Mouse (Mus musculus): Measurements from ENCODE around the gene Rasal2. TPM values are rescaled to one million over a fixed set of nuclear protein-coding genes. Genes with fewer than 3 reads are reported as not detected.

Rasal2 gene
- polyA plus RNA-seq, 1 experiment = 0.10 TPM

DNA sequence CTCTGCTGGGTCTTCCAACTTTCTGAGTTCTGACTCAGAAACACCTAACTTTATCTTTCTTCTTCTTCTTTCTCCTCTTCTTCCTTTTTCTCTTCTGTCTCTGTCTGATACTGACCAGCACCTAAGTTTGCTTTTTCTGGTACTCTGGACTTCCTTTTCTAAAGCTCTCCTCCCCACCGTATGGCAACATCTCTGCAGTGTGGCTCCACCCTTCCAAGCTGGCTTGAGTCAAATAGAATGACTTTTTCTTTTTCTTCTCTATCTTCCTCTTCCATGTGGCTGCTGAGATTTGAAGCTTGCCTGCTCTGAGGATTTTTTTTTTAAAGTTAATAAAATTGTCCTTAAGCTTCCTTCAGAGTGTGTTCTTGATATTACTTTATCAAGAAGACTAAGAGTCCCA, 115.3 kb downstream of the Rasal2 start:
- peaks cover 4% of the 10 kb centered on the region for H3K9me3 ChIP-seq
- TF ChIP-seq FLI1 (IDR thresholded peaks at IDR 0.05; ENCODE audit: low read length) = no peak
- no peak for TF ChIP-seq GATA1 (IDR thresholded peaks at IDR 0.05; ENCODE audit: borderline replicate concordance, low read length)

DNA sequence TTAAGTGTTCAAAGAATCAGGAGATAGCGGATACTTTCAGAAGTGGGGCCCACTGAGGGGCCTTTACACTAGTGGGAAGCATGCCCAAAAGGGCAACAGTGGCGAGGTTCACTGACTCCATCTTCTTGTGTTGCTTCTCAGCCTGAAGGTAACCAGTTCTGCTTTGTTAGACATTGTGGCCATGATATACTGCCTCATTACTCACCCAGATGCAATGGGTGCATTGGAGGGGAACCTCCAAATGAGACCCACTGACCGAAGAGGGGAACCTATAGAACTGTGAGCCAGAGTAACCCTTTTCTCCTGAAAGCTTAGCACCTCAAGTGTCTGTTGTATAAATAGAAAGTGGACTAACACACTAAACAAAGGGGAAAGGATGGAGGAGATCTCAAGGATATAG, 116.5 kb downstream of the Rasal2 start:
- no peak overlapping the region for H3K4me3 ChIP-seq (replicated peaks)
- no peaks in the 10 kb centered on the region for H3K27me3 ChIP-seq (replicated peaks)
- peaks cover 4% of the 10 kb centered on the region for H3K9me3 ChIP-seq
- TF ChIP-seq FLI1 (IDR thresholded peaks at IDR 0.05; ENCODE audit: low read length) (no peak), GATA1 (IDR thresholded peaks at IDR 0.05; ENCODE audit: borderline replicate concordance, low read length) (no peak)
- no peaks in the 10 kb centered on the region for H3K36me3 ChIP-seq (replicated peaks; ENCODE audit: low read length)
- H3K4me1 ChIP-seq = no peaks in the 10 kb centered on the region

More for the DNA sequence above, 115.3 kb downstream of the Rasal2 start:
- no peaks in the 10 kb centered on the region for H3K4me1 ChIP-seq
- no peaks in the 10 kb centered on the region for H3K36me3 ChIP-seq (replicated peaks; ENCODE audit: low read length)
- no peak overlapping the region for H3K4me3 ChIP-seq (replicated peaks)
- no peaks in the 10 kb centered on the region for H3K27me3 ChIP-seq (replicated peaks)

DNA sequence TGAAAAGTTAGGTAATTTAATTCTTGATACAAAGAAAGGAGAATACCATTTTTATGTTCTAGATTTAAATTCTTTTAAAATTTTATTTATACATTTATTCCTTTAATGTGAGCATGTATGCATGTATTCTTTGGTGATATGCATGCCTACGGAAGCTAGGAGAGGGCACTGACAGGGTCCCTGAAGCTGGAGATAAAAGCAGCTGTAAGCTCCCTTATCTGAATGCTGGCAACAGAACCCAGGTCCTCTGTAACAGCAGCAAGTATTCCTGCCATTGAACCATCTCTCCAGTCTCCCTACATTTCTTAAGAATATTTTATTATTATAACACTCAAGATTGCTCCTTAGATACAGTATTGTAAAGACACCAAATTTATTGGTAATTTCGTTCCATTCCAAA, 122.2 kb downstream of the Rasal2 start:
- H3K36me3 ChIP-seq (replicated peaks; ENCODE audit: low read length) = no peaks in the 10 kb centered on the region
- H3K4me3 ChIP-seq (replicated peaks) = no peak overlapping the region
- H3K4me1 ChIP-seq = no peaks in the 10 kb centered on the region
- peaks cover 4% of the 10 kb centered on the region for H3K9me3 ChIP-seq
- H3K27me3 ChIP-seq (replicated peaks) = no peaks in the 10 kb centered on the region
- TF ChIP-seq FLI1 (IDR thresholded peaks at IDR 0.05; ENCODE audit: low read length) = no peak
- no peak for TF ChIP-seq GATA1 (IDR thresholded peaks at IDR 0.05; ENCODE audit: borderline replicate concordance, low read length)

DNA sequence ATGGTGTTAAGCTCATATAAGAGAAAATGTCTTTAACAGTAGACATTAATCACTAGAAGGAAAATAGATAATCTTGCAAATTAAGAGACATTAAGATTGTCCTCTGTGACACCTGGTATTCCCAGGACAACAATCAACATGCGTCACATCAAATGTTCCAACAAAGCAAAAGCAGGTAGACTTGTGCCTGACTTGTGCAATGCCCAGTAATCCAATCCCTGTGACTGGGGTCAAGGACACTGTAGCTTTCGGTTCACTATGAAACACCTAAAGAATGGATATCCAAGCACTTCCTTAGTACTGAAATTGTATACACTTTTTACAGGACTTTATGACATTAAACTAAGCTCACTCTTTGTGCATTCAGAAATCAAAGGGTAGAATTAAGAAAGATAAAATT, 123.1 kb downstream of the Rasal2 start:
- no peaks in the 10 kb centered on the region for H3K4me1 ChIP-seq
- TF ChIP-seq FLI1 (IDR thresholded peaks at IDR 0.05; ENCODE audit: low read length) (no peak), GATA1 (IDR thresholded peaks at IDR 0.05; ENCODE audit: borderline replicate concordance, low read length) (no peak)
- no peak overlapping the region for H3K4me3 ChIP-seq (replicated peaks)
- no peaks in the 10 kb centered on the region for H3K9me3 ChIP-seq
- no peaks in the 10 kb centered on the region for H3K36me3 ChIP-seq (replicated peaks; ENCODE audit: low read length)
- H3K27me3 ChIP-seq (replicated peaks) = no peaks in the 10 kb centered on the region

DNA sequence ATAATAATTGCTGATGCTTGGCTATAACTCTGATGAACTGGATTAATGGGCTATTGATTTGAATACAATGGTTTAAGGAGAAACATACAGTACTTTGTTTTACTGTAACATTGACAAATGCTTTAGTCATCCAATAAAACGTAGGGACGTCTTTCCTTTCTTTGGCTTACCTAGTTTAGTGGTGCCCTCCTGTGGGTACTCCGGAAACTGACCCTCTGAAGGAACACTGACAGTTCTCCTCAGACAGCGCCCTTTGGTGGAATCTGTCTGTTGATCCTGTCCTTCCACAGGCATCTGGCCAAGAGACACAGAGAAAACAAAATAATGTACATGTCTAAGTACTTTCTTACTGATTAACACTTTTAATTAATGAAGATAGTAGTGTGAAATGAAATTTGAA, 125.8 kb downstream of the Rasal2 start:
- TF ChIP-seq FLI1 (IDR thresholded peaks at IDR 0.05; ENCODE audit: low read length) = no peak
- TF ChIP-seq GATA1 (IDR thresholded peaks at IDR 0.05; ENCODE audit: borderline replicate concordance, low read length) = no peak
- no peaks in the 10 kb centered on the region for H3K4me1 ChIP-seq
- no peaks in the 10 kb centered on the region for H3K9me3 ChIP-seq
- H3K36me3 ChIP-seq (replicated peaks; ENCODE audit: low read length) = no peaks in the 10 kb centered on the region
- H3K4me3 ChIP-seq (replicated peaks) = no peak overlapping the region
- H3K27me3 ChIP-seq (replicated peaks) = no peaks in the 10 kb centered on the region

DNA sequence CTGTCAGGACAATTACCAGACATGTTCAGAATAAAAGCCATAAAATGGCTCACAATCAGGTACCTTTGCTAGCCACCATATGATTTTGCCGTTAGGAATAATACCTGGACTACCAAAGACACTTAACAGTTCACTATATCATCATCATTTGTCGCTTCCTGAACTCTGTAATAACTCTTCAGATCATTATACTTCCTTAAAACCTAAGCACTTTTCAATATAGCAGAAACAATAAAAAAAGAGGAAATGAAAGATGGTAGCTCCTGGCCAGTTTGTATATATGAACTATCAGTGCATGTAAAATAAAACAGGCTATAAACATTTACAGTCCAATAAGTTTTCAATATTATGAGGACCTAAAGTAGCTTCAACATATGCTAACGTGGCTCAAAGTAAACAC, 127.0 kb downstream of the Rasal2 start:
- H3K4me3 ChIP-seq (replicated peaks) = no peak overlapping the region
- TF ChIP-seq FLI1 (IDR thresholded peaks at IDR 0.05; ENCODE audit: low read length) (no peak), GATA1 (IDR thresholded peaks at IDR 0.05; ENCODE audit: borderline replicate concordance, low read length) (no peak)
- H3K27me3 ChIP-seq (replicated peaks) = no peaks in the 10 kb centered on the region
- no peaks in the 10 kb centered on the region for H3K9me3 ChIP-seq
- H3K4me1 ChIP-seq = no peaks in the 10 kb centered on the region
- H3K36me3 ChIP-seq (replicated peaks; ENCODE audit: low read length) = no peaks in the 10 kb centered on the region

DNA sequence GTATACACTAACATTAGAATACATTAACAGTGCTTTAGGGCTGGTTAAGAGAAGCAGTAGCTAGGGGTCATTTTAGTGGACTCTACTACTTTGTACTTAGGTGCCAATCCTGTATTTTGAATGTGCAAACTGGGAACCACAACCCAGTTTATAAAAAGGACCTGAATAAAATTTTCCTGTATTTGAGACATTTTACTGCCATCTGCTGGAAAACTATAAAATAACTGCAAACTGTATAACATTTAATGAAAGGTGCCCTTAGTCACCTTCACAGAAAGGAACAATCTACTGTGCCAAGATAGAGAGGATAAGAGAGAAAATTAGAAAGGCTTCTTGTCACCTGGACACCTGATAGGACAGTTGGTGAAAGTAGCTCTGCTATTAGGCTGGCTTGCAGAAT, 131.6 kb downstream of the Rasal2 start:
- Histone ChIP-seq H3K36me3 (replicated peaks; ENCODE audit: low read length) (no peaks in the 10 kb centered on the region), H3K4me1 (no peaks in the 10 kb centered on the region), H3K9me3 (0 out of 2 replicates have a peak, but pooled peaks cover 2% of the 10 kb centered on the region), H3K4me3 (replicated peaks) (no peak overlapping the region), H3K27me3 (replicated peaks) (no peaks in the 10 kb centered on the region)
- TF ChIP-seq FLI1 (IDR thresholded peaks at IDR 0.05; ENCODE audit: low read length) = no peak
- TF ChIP-seq GATA1 (IDR thresholded peaks at IDR 0.05; ENCODE audit: borderline replicate concordance, low read length) = no peak

DNA sequence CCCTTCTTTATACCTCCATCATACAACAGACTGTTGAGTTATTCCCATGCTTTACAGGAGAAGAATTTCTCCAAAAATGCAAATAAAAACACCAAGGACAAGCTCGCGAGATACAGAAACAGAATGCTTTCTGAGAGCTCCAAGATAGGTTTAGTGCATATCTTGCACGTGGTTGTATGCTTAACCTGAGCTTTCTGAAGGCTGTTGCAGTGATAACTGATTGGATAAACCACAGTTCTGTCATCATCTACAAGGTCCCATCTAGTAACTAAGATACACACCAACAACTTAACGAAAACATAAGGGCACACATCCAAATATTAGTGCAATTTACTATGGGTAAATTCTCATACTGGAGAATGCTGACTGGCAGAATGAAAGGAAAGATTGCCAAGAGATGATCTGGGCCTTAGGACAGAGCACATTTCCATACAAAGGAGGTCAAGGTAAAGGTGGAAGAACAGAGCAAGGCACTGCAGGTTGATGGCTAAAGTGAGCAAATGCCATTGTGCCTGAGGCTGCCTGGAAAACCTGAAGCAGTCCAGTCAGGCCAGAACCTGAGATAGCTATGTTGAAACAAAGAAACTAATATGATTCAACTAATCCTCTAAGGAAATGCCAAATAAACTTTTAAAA, 136.6 kb downstream of the Rasal2 start:
- TF ChIP-seq FLI1 (IDR thresholded peaks at IDR 0.05; ENCODE audit: low read length) = no peak
- no peak for TF ChIP-seq GATA1 (IDR thresholded peaks at IDR 0.05; ENCODE audit: borderline replicate concordance, low read length)
- Histone ChIP-seq H3K9me3 (0 out of 2 replicates have a peak, but pooled peaks cover 2% of the 10 kb centered on the region), H3K36me3 (replicated peaks; ENCODE audit: low read length) (no peaks in the 10 kb centered on the region), H3K4me3 (replicated peaks) (no peak overlapping the region), H3K4me1 (no peaks in the 10 kb centered on the region), H3K27me3 (replicated peaks) (no peaks in the 10 kb centered on the region)

DNA sequence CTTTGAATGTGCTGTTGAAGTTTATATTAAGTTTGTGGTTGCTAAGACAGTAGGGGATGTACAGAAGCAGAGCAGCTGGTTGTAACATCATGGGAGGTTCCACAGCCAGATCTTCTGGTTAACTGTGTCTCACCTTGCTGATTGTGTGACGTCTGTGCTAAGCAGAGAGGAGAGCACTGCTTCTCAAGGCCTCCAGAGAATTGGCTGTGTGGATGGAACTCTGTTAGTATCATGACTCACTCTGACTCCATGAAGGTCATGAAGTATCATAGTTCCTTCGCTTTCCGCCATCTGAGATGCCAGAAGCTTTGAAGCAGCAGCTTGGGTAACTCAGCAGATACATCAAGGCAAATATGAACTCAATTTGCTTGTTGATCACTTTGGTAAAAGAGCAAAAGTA, 144.5 kb downstream of the Rasal2 start:
- Histone ChIP-seq H3K27me3 (replicated peaks) (no peaks in the 10 kb centered on the region), H3K4me3 (replicated peaks) (no peak overlapping the region), H3K4me1 (no peaks in the 10 kb centered on the region), H3K36me3 (replicated peaks; ENCODE audit: low read length) (no peaks in the 10 kb centered on the region), H3K9me3 (no peaks in the 10 kb centered on the region)
- TF ChIP-seq FLI1 (IDR thresholded peaks at IDR 0.05; ENCODE audit: low read length) (no peak), GATA1 (IDR thresholded peaks at IDR 0.05; ENCODE audit: borderline replicate concordance, low read length) (no peak)

DNA sequence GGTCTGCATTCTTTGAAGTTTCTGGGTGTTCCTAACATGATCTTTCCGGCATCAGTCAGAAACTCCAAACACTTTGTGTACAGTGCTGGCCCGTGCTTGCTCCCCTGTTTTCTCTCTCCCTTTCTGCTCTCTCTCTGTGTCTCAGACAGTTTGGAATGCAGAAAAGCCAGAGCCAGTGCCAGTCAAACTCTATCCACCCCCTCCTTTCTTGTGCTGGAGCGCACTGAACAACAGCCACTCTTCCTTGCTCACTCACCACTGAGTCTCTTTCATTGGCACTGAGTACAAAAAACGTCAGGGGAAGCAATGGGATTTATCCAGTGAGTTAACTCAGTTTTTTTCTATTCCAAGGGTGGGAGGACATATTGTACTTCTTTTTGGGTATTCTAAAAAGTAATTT, 155.8 kb downstream of the Rasal2 start:
- Histone ChIP-seq H3K4me1 (no peaks in the 10 kb centered on the region), H3K27me3 (replicated peaks) (no peaks in the 10 kb centered on the region), H3K4me3 (replicated peaks) (no peak overlapping the region), H3K36me3 (replicated peaks; ENCODE audit: low read length) (no peaks in the 10 kb centered on the region), H3K9me3 (no peaks in the 10 kb centered on the region)
- TF ChIP-seq FLI1 (IDR thresholded peaks at IDR 0.05; ENCODE audit: low read length) (no peak), GATA1 (IDR thresholded peaks at IDR 0.05; ENCODE audit: borderline replicate concordance, low read length) (no peak)

DNA sequence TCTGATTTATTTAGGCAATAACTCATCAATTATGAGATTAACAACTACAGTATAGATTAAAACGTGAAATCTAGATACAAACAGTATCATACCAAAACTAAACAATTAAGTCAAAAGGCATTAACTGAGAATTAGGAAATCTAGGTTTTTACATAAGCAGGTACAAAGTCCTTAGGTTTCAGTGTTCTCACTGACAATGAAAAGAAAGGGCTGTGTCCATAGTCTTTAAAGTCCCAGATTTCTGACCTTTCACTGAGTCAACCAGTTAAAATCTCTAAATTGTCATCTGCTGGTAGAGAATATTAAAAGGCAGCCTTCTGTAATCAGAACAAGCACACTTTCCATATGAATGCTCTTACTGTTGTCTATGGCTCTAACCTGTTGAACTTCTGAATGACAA, 156.6 kb downstream of the Rasal2 start:
- Histone ChIP-seq H3K4me1 (no peaks in the 10 kb centered on the region), H3K36me3 (replicated peaks; ENCODE audit: low read length) (no peaks in the 10 kb centered on the region), H3K27me3 (replicated peaks) (no peaks in the 10 kb centered on the region), H3K9me3 (no peaks in the 10 kb centered on the region), H3K4me3 (replicated peaks) (no peak overlapping the region)
- TF ChIP-seq GATA1 (IDR thresholded peaks at IDR 0.05; ENCODE audit: borderline replicate concordance, low read length) = no peak
- no peak for TF ChIP-seq FLI1 (IDR thresholded peaks at IDR 0.05; ENCODE audit: low read length)

Data from megakaryocyte, embryonic 14.5 days (primary cell).